Mouse (Mus musculus) adrenal gland, postnatal 36 days (tissue): ENCODE results near the gene Ankrd6. TPM values are rescaled to one million over a fixed set of nuclear protein-coding genes. Genes with fewer than 3 reads are reported as not detected.

Source experiments
- DNase-seq, 2 experiments: peaks; one replicate each; pipeline ENCODE4 v3.0.0; 2021; ENCODE audit warnings: mixed read lengths in 1 of 2
- total RNA-seq, 2 experiments: library from RNA; stranded (reverse); gene quantifications; 2 replicates each; pipeline ENCODE4 v1.2.3; 2021

Gene Ankrd6
- total RNA-seq, 2 experiments from 2014 or later = 1.6 to 3.1 TPM

GRCm38 (mm10) chr4:32951035-32951940 is 647 bp upstream of the Ankrd6 start:
- no peak for DNase-seq

GRCm38 (mm10) chr4:32948696-32949095 is 1.9 kb downstream of the Ankrd6 start:
- DNase-seq = no peak

- no peak for DNase-seq
Observed at GRCm38 (mm10) chr4:32947631-32948030, 3.0 kb downstream of the Ankrd6 start.

- no peak for DNase-seq
Observed at GRCm38 (mm10) chr4:32940984-32941383, 9.7 kb downstream of the Ankrd6 start.

DNA sequence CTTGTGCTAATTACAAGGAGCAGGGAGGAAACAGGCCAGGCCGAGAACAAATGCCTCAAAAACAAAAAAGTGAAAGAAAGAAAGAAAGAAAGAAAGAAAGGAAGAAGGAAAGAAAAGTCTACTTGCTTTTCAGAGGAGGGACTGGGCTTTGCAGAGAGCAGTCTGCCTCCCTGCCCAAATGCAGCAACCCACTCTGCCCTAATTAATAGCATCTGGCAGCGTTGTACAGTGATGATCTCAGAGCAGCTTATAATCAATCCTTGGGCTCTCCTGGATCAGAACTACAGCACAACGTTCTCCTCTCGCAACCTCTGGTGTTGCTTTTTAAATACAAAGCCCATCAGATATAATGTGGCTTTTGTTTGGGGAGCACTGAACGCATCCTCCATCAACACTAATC is 10.7 kb downstream of the Ankrd6 start:
- DNase-seq = no peak

GRCm38 (mm10) chr4:32939521-32939920 is 11.1 kb downstream of the Ankrd6 start:
- no peak for DNase-seq

DNA sequence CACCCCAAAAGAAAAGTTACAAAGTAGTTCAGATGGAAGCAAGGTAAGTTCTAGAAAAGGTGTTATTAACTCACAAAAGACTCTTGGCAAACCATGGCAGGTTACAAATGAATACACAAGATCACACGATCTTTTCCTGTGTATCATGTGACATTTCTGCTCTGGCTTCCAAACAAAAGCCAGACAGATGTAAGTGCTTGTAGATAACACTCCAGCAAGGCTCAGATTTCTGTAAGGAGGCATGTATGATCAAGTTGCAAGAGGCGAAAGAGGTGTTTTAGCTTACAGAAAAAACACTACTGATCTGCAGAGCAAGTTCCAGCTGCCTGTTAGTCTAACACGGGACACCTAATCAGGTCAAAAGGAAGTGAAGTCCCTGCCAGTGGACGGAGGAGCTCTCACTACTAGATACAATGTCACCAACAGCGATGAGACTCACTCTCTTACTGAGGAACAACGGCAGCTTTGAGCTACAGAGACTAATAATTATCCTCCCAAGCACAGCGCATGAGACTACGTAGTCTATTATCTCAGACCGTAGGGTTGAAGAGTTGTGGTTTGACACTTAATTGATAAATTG is 13.8 kb downstream of the Ankrd6 start:
- no peak for DNase-seq

DNA sequence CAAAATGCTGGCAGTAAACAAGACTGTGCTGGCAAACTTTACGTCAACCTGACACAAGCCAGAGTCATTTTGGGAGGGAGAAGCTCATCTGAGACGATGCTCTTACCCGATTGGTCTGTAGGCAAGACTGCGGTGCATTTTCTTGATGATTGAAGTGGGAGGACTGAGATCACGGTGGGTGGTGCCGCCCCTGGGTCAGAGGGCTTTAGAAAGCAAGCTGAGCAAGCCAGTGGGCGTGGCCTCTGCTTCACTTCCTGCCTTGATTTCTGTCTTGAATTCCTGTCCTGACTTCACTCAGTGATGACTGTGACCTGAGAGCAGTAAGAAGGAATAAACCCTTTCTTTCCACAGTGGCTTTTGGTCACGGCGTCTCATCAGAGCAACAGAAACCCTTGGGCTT is 18.6 kb downstream of the Ankrd6 start:
- DNase-seq = peak; percentile 15 to 23

DNA sequence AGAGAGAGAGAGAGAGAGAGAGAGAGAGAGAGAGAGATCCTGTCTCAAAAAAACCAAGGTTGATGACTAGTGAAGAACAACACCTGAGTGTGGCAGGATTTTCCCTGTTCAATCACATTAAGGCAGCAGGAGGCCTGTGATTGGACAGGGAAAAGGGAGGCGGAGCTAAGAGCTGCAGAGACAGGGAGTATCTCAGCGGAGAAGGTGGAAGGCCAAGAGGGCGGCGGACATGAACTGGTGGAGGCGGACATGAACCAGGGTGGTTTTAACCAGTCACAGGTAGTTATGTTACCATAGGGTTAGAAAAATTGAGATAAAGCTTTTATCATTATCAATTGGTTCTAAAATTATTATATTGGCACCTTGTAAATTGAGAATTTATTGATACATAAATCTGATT is 20.9 kb downstream of the Ankrd6 start:
- DNase-seq = no peak

GRCm38 (mm10) chr4:32928692-32929448 is 21.8 kb downstream of the Ankrd6 start:
- DNase-seq = no peak

DNA sequence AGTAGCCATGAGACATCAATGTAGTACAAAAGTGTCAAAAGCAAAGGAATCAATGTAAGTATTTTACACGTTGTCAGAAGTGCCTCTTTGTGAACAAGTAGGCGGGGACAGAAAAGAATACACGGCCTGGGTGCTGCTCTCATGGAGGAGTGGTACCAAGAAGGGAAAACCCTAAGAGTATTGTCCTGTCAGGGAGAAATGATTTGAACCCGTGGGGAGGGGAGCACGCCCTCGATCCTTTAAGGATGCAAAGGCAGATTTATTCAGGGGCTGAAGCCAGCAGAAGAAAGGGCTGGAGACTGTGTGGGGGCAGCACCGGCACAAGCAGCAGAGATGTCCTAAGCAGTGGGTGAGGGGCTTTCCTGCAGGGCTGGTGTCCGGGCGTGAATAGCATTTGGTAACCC is 26.7 kb downstream of the Ankrd6 start:
- no peak for DNase-seq

GRCm38 (mm10) chr4:32923436-32923835 is 27.2 kb downstream of the Ankrd6 start:
- no peak for DNase-seq

- DNase-seq = no peak
Observed at GRCm38 (mm10) chr4:32922871-32923270, 27.8 kb downstream of the Ankrd6 start.

GRCm38 (mm10) chr4:32920863-32921262 is 29.8 kb downstream of the Ankrd6 start:
- DNase-seq = no peak

GRCm38 (mm10) chr4:32918571-32918970 is 32.1 kb downstream of the Ankrd6 start:
- no peak for DNase-seq

- no peak for DNase-seq
Observed at GRCm38 (mm10) chr4:32916689-32917385, 33.8 kb downstream of the Ankrd6 start.

DNA sequence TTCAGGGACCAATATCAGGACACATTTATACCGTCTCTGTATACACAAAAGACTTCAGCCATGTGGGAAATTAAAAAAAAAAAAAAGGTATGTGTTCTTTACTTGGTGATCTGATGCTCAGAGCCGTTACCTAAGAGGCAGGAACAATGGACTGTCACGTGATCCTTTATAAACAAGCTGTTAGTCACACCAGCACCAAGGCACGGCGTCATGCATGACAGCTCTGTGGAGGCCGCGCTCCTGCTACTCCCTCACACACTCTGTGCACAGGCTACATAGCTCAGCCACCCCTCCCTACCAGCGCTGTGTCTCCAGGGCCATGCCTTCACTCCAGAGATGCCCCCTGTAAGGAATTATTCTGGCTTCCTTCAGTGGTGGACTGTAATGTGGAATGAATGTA is 34.7 kb downstream of the Ankrd6 start:
- peak in 1 of 2 experiments; percentile 17 for DNase-seq

DNA sequence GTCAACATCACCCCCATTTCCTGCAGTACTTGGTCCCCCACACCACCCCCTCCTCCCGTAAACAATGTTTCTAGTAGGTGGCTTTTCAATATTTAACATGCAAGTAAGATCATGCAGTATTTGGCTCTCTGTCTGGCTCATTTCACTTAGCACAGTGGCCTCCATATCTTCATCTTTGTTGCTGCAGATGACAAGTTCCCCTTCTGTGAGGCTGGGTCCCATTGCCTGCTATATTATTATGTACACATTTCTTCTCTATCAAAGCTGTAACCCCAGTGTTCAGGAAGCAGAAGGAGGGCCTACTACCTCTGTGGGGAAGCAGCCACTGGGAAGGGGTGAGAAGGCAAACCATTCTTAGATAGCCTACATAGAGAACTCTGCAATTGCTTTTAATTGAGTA is 40.6 kb downstream of the Ankrd6 start:
- DNase-seq = no peak

DNA sequence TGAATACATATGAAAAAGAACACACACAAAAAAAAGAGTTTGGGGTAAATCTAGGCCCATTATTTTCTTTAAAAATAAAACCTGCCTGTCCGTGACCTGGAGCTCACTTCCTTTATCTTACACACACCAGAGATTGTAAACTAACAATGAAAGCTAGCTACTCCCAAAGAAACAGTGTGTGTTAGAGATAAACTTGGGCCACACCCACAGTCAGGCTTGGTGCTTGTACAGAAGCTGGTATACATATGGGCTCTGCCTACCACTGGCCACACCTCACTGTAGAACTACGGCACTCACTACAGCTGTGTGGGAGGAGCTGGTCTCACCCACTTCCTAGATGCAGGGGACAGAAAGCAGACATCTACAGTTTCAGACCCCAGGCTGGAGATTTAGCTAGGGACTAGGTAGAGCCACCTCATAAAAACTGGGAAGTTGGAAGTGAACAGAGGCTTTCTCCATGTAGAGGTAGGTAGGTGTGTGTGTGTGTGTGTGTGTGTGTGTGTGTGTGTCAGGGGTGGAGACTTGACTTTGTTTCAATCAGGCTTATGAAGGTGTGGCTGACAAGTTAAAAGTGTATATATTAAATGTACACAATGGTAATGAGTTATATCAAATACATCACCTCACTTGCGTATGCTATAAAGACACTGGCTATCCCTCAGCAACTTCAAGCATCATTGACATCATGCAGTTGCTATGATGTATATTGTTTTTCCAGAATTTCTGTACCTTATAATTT is 41.2 kb downstream of the Ankrd6 start:
- DNase-seq = no peak

DNA sequence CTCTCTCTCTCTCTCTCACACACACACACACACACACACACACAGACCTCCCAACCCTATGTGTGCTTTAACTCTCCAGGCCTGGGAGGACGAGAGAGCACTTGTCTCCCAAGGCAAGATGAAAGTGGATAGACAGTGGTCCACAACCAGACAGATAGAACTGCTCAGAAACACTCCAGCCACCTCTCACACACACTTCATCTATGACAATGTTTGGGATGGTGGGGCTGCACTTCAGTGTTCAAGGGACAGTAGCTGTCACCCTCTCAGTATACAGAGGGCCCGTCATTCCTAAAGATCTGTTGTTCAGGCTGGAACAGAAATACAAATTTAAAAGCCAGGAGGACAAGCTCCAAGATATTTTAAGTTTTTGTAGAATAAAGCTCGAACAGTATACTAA is 43.0 kb downstream of the Ankrd6 start:
- no peak for DNase-seq

DNA sequence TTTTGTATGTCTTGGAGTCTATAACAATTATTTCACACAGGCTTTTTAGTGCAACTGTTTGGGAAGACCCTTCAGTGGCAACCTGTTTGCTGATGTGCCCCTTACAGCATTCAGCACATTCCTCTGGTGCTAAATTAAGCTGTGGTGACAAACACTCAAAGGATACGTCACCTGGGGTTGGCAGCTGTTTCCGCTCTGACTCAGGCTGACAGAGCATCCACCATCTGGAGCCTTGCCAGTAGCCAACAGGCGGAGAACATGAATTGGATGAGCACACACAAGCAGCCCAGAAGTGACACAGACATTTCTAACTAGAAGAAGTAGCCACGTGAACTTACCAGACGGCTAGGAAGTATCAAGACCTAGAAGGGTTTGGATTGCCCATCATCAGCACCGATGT is 44.0 kb downstream of the Ankrd6 start:
- peak; percentile 81 to 84 for DNase-seq

GRCm38 (mm10) chr4:32905913-32906312 is 44.7 kb downstream of the Ankrd6 start:
- no peak for DNase-seq
